Mouse (Mus musculus) heart, adult 11 months (tissue): ENCODE measurements around the gene Itpr3.

Experiments
- DNase-seq: peaks from one replicate; pipeline ENCODE4 v3.0.0; 2022

The Itpr3 gene

DNA sequence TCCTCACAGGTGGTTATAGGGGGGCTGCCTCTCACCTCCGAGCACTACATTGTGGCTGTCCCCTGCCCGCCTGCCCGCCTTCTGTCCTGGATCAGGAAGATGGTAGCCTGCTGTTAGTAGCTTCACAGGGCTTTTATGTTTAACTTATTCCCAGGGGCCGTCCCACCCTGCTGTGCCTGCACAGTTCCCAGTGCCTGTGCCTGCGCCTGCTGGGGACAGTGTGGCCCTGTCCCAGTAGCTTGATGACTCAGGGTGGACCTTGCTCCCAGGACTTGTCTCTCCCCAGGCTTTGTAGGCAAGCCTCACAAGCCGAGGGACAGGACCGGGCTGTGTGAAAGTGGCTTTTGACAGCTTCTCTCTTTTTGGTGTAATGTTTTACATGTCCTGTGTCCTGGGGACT lies 64.7 kb downstream of the Itpr3 start:
- DNase-seq, result no peak

DNA sequence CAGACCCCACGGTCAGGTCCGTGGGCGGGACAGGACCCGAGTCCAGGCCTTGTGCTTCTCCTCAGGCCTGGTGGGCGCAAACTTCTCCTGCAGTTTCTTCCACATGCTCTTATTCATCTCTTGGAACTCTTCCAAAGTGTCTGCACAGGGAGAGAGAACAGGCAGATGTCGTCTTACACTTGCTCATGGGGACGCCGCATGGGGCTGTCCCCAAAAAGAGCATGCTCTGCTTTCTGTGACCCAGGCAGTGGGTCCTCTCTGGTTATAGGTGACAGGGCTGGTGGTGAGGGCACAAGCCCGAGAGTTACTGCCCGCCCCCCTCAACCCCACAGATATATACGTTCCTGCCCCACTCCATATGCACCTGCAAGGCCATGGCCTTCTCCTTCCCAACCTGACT lies 65.6 kb downstream of the Itpr3 start:
- no peak for DNase-seq

DNA sequence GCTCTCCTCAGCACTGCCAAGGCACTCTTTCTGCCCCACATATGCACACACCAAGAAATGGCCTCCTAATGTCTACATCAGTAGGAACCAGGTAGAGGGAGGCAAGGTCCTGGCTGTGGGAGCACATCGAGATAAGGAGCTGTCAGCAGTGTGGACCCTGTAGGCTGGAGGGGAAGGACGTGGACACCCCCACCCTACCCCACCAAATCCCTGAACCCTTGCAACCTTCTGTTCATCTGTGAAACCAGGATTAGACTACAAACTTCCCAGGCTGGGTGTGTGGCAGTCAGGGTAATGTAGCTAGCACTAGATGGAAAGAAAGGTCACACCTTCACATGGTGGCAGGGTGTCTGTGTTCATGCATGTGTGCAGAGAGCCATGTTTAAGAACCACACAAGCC lies 66.0 kb downstream of the Itpr3 start:
- peak; percentile 92 for DNase-seq

DNA sequence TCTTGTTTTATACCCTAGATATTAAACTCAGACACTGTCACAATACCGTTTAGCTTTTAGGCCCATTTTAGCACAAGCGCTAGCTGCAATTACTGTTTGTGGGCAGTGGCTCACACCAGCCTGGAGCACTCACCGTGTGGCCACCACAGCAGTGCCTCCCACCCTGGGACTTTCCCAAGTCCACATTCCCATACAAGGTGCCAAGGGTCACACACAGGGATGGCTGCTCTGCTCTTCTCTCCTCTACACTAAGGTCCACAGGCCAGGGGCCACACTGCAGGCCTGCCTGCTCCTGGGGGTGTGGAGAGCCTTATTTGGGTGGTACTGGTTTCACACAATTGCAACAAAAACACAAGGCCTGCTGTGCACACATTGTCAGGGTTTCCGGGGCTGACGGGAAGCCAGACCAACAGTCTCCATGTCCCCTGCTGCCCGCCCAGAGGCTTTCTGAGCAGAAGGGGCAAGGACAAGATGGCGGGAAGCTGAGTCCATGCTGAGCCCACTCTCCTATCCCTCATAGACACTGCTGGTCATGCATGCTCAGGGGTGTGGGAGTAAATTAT lies 66.8 kb downstream of the Itpr3 start:
- peak; percentile 95 for DNase-seq

DNA sequence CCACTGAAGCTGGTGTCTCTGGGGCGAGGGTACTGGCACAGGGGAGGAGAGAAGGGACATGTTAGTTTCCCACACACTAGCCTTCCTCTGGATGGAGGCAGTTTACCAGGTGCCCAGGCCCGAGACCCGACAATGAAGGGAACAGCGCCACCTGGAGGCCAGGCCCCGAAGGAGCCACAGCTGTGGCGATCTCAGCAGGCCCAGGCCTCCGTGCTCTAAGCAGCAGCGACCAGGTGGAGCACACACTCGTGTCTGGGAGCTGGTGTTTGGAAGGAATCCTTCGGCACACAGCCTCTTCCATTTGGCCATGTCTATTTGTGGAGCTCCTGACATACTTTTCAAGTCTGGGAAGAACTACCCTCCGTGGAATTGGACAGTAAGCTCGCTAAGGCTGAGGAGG lies 68.1 kb downstream of the Itpr3 start:
- DNase-seq, result peak; percentile 94

DNA sequence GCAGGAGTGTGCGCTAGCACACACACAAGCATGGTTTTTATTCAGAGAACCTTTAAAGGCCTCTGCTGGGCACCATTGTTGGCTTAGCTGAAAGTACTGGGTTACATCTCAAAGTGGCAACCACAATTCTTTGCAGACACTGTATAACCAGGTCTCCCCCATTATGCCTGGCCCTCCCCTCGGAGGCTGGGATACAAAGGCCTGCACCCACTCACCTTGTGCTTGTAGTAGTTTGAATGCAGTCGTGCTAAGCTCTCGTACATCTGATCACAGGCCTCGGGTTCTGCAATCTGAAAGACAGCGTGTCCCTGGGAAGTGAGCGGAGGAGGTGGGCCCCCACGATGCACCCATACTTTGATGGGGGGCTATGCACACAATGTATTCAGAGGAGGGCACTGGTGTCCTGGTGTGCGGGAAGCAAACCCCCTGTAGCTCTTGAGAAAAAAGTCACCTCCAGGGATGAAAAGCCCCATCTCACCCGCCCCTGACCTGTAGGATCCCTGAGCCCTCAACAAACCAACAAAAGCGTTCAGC lies 68.6 kb downstream of the Itpr3 start:
- DNase-seq, result peak; percentile 91

DNA sequence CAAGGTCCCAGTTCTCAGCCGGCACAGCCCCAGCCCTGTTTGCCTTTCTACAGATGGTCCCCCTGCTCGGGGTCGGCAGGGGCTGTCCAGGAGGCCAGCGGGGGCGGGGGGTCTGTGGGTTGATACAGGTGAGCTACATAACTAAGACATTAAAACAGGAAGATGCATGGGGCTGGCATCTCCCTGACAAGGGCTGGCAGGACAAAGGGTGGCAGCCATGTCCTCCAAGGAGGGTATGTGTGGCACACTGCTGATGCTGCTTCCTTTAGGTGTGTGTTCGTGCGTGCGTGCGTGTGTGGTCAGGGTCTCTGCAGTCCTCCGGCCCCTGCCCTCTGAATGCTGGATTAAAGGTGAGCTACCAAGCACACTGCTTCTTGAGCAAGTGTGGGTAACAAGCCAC lies 69.9 kb downstream of the Itpr3 start:
- peak; percentile 81 for DNase-seq

DNA sequence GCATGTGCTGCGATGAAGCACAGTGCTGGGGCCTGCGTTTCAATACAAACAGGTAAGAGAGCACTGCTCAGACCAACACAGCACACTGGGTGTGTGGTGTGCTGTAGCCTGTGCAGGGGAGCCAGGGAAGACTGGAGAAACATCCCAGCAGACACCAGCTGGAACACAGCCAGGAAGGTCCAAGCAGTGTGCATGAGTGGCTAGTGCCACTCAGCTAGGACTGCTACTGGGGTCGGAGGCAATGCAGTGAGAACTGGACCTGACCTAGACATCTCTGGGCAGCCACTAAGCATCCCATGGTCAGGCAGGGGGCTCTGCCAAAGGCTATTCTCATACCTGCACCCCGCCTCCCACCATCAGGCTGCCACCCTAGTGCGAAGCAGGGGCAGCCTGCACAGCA lies 71.1 kb downstream of the Itpr3 start:
- DNase-seq, result no peak

DNA sequence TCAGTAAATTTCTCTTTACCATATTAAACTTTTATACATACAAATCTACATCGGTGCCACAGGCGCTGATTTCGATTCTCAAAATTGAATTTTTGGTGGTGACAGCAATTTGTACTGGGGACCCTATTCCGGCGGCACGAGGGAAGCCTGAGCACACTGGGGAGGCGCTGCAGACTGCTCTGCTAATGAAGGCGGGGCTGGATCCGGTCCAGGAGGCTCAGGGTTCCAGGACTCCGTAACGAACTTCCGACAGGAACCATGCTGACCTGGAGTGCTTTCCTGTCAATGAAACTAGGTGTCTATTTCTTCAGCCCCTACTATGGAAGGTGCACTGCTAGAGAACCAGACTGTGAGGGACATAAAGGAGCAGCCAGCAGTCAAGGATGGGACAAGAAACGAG lies 72.2 kb downstream of the Itpr3 start:
- peak; percentile 91 for DNase-seq

DNA sequence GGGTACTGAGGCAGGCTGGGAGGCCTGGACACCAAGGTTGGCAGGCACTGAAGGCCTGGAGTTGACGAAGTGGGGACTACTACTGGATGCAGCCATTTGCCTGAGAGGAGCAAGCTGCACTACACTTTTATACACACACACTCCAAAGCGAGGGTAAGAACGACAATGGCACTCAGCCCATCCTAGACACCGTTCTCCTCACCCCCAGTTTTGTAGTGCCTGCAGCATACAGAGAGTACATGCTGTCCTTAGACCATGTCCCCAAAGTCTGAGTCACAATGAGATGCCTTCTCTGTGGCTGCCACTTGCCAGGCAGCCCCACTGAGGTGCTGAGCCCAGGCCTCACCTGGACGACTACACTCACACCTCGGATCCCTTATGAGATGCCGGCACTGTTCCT lies 72.7 kb downstream of the Itpr3 start:
- DNase-seq, result no peak

DNA sequence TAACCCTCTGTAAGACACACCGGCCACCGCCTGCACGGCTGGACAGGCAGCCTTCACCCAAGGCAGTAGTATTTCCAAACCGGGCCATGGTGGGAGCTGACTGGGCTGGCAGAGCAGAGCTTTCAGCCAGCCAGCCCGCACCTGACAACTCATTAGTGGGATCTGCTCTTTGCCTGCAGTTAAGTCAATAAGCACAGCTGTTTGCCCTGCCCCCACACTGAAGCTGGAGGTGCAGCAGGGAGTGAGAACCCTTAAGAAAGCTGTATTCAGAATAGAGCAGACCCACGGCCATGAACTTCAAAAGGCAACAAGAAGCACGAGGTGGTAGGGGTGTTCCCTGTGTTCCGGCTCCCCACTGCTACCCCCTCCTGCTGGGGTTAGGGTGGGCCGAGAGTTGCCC lies 73.1 kb downstream of the Itpr3 start:
- DNase-seq, result no peak

DNA sequence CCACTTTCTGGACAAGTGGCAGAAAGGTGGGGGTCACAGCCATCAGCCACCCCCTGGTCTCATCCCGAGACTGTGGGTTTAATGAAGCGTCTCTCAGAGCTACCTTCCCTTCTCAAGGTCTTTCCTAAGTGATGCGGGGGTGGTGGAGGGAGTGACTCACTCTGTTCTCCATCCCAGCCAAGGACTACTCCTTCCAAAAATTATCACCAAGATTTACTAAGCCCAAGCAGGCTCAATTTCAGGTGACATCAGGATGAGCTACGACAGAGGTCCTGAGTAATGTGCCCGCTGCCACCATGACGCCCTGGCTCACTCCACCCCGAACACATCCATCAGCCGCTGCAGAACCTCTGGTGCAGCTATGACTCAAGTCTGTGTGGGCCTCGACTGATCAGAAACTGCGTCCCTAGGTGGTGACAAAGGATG lies 74.1 kb downstream of the Itpr3 start:
- no peak for DNase-seq

DNA sequence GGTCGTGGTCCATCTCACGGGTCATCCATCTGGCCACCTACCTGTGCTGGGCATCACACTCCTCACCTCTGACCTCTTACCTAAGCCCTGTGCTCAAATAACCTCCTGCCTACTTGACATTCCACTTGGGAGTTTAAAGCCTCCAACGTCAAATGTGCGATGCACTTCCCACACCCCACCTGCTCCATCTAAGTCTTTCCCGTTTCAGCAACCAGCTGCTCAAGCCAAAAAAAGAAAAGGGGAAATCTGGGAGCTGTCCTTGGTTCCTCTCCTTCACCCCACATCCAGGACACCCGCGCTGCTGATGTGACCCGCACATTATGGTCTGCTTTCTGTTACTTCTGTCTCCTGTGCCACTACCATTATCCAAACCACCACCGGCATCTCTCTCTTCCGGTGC lies 75.1 kb downstream of the Itpr3 start:
- no peak for DNase-seq

DNA sequence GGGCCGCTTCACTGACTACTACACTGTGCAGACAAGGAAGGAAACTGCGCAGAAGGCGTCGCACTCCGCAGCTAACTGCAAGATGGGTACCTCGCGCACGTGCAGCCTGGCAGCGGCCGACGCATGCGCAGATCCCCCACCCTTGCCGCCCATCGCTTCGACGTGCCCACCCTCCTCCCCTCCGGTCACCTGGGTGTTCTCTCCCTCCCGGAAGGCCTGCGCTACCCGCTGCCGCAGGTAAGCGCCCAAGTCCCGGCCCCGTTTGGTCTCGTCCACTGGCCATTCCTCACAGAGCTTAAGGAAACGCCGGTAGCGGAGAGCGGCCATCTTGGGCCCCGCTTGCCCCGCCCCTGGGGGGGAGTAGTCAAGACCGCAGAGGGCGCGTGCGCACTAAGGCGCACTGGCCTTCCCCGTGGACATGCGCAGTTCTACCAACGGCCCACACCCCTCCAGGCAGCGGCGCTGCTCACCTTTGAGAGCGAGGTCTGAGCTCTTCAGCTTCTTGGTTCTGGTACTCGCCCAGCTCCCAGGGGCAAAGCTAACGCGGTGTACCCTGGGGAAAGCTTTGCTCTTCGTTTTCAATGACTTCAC lies 76.5 kb downstream of the Itpr3 start, which contains the start of gene Uqcc2:
Gene Uqcc2, minus strand, starts transcription at position 366 of the 591 bp plus-strand sequence.
- DNase-seq, result peak; percentile 100

DNA sequence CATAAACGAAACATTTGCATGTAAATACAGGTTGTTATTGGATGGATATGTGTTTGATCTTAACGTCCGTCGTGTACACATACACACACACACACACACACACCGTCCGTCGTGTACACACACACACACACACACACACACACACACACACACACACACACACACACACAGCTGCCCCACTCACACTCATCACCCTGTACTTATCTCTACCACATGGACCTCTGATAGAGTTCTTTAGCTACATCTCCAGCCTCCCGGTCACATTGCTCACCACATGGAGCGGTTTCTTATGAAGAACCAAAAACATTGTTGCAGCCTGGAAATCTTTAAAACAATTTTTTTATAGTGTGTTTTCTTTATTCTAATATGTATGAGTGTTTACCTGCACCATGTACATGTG lies 77.1 kb downstream of the Itpr3 start:
- DNase-seq, result no peak

DNA sequence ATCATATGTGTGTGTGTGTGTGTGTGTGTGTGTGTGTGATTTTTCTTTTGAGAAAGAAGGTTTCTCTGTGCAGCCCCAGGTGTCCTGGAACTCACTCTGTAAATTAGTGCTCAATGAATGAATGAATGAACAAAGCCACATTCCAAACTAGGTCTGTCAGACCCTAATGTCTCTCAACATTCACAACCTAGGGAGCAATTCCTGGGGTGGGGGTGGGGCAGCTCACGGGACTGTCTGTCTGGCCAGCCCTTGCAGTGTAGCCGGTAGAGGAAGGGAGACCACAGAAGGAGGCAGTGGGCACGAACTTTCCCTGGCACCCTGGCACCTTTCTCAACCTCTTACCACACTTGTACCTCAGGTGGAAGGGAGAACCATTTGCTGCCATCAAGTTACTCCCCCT lies 77.6 kb downstream of the Itpr3 start:
- DNase-seq, result no peak

DNA sequence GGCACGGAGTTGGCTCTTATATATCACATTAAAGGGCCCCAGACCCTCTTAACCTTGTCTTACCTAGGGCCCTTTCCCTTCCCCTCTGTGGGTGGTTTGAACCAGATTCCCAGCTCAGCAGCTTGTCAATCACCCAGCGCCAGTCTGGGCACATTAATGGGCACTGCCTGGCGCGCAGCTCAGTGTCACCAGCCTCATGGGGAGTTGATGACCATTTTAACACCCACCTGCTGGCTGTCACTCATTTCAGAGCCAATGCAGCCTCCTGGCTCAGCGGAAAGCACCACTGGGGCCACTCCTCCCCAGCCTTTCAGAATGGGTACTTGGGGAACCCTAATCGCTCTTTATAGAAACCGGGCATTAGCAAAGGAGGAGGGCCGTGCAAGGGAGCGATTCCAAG lies 81.3 kb downstream of the Itpr3 start:
- DNase-seq, result no peak

DNA sequence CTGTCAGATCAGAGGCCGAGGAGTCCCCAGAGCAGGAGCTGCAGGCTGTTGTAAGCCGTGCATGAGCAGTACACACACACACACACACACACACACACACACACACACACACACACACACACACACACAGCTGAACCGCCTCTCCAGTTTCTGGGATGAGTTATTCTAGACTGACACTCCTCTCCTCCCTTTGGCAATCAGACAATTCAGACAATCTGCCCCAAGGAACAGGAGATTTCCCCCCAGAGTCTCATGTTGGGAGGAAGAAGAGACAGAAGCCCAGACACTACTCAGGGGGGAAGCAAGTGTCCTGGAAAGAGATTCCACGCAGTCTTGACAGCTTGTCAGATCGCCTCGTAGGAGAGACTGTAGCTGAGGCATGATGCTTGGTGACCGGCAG lies 82.2 kb downstream of the Itpr3 start:
- no peak for DNase-seq

DNA sequence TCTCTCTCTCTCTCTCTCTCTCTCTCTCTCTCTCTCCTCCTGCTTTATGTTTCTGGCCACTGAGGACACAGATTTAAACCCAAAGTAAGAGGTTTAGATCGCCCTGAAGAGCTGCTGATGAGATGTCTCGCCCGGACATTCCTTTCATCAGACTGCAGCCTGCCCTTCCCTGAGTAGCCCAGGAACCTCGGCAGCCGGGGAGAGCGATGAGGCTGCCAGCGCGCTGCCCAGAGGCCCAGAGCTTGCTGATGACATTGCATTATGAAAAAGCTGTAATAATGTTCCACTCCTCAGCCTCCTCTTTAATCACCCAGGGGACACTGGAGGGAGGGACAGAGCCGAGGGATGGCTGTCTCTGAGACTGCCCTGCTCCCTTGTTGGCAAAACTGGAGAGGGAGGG lies 83.2 kb downstream of the Itpr3 start:
- no peak for DNase-seq

DNA sequence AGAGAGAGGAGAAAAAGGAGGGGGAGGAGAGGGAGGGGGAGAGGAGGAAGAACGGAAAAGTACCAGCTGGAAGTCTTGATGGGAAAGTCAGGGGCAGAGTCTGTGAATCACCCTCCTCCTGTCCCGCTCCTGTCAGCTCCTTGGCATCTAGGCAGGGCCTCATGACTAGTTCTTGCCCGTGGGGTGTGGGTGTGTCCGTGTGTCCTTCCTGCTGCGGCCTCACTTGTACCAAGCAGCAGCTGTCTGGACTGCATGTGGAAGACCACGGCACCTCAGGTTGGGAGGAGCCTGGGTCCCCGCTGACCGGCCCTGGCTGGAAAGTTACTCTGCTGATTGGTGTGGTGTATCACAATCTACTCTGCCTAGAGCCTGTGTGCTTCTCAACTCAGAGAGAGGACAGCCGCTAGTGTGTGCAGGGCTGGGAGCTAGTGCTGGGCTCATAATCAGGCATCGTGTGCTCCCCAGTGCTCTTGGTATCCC lies 84.9 kb downstream of the Itpr3 start:
- peak; percentile 97 for DNase-seq

DNA sequence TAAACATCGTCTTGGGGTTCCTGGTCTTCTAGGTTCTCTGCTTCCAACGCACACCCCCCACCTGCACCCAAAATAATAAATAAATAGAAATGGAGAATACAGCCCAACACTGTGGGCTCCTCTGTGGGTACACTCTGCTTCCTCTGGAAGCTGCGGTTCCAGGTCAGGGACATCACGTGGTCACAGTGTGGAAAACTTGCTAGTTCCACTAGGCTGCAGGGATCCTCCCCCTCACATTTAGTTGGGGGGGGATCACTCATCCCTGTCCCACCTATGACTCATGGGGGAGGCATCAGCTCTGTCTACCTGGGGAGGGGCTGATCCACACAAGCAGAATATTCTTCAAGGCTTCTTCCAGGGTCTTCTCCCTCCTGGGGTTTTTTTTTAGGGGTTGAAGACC lies 87.0 kb downstream of the Itpr3 start:
- DNase-seq, result no peak

DNA sequence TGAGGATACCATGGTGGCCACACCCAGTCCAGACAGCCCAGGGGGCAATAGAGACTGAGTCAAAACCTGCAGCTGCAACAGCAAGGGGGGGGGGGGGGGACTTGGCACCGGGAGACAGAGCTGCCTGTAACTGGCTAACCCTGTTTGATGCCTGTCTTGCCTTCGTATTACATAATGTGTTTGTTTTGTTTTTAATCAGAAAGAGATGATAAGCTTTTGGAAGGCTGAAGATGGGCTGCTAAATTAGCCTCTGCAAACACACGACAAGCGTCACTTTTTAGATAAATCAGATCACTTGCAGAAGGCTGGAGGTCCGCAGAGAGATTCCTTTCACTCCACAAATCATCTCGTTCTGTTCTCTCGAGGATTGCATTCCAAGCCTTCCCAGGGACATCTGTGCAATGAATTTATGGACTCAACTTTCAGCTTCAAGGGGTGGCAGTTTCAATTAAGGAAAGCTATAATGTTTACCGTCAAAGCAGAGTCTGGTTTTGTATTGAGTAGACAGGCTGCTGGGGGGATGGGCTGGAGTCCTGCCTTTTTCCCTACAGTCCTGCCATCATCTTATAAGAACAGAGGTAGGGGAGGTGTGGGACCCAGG lies 89.3 kb downstream of the Itpr3 start:
- DNase-seq, result no peak

DNA sequence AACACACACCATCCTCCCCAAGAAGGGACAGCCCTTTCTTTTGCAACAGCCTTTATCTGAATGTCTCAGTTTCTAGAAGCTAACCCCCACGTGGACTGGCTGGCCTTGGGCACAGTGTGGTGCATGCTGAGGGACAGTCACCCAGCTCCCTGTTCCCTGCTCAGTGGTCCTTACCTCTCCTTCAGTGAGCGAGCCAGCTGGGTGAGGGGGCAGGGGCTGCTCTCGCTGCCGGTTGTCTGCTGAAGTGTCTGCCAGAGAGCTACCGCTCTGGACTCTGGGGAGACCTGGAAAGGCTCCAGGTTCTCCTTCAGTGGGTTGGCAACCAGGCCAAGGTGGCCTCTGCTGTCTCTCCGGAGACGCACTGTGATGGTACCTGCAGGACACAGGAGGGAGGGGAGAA lies 93.8 kb downstream of the Itpr3 start:
- DNase-seq, result peak; percentile 92

DNA sequence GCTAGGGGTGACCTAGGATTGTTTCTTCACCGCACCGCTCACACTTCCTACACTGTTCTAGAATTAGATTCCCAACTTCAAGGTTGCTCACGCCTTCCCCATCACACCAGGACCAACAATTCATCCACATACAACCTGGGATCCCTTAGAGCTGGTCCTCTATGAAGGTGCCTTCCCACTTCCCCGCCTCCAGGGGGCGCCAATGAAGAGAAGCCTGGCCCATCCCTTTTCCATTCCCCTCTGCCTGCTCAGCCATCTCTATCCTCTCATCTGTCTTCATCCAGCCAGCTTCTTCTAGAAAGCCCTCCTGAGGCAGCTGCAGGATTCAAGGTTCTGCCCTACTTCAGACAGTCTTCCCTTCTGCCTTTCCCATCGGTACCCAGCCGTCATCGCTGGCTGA lies 94.3 kb downstream of the Itpr3 start:
- peak; percentile 87 for DNase-seq
